Mouse (Mus musculus) lung, adult 10 weeks (tissue): ENCODE measurements around the gene Gdf11. TPM values are rescaled to one million over a fixed set of nuclear protein-coding genes. Genes with fewer than 3 reads are reported as not detected.

Experiments
- polyA plus RNA-seq: library from polyadenylated mRNA; stranded (reverse); fragments of 350-450 nt; fragmentation: Illumina TruSeq; extraction: RNeasy Lipid Tissue Mini Kit (QIAGEN cat#74804); gene quantifications from one replicate; pipeline ENCODE4 v1.2.3, GENCODE M21; 2014; ENCODE audit warnings: low read depth, low replicate concordance; ENCODE audit not compliant: insufficient read depth

Gene Gdf11
- 0.65 TPM for polyA plus RNA-seq

GRCm38 (mm10) chr10:128891296-128892094, at the start of gene Gdf11:
Gene Gdf11, minus strand, starts transcription at chr10:128891718.

DNA sequence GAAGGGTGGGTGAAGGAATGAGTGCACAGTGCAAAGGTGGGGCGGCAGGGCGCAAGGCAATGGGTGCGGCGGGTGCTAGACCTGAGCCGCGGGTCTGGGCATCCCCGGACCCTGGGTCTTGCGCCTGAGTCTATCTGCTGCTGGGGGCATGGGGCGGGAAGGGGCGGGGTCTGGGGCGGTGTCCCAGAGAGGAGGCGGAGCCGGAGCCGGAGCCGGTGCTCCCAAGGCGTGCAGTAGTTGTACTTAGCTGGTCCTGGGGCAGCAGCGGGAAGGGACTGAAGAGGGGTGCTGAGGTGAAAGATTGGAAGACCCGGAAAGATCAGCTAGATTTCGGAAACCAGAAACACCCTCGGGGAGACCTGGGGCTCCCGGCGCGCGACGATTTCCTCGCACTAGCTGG, 42.1 kb upstream of the Gdf11 start, which contains the start of gene Itga7:
Itga7 (plus strand) TSS at position 245 of the 400 bp plus-strand sequence.

DNA sequence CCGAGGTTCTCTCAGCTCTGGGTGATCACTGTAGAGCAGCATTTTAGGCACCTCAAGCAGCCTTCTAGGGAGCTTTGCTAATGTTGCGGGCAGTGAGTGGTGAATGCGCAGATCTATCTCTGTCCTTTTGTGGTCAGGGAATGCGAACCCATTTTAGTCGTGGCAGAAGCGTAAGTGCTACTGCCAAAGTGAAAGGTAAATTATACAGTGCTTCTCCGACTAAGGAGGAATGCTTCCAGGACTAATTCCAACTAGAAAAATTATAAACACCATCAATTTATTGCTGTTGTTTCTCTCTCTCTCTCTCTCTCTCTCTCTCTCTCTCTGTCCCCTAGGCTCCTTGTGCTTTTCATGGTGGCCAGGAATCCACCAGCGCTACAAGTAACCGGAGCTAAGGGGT, 32.4 kb upstream of the Gdf11 start, which contains the start of gene Bloc1s1:
Bloc1s1 (minus strand) TSS at position 101 of the 400 bp plus-strand sequence.

DNA sequence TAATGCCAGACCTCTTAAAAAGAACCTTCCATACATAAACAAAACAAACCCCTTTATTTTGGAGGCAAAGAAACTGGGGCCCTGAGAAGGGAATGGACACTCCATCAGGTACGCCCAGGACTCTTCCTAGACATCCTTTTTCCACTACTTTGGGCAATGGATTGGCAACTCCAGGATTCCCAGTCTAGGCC, 31.2 kb upstream of the Gdf11 start, which contains the start of gene Rdh5:
Rdh5 (minus strand) TSS at position 67 of the 191 bp plus-strand sequence.

DNA sequence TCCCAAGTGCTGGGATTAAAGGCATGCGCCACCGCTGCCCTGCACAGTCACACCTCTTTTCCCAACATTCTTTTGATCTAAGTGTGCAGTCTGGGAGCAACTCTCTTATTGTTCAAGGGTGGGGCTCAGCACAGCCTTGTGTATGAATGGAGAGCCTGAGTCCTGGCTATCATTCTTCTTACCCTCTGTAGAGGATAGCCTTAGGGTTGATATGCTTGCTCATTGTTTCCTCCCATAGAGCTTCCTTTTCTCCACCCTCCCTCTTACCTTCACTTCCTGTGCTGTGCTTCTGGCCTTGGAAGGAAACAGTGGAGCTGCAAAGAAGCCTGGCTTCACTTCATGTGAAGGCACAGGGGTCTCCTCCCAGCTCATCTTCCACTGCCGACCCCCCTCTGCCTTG, 9.2 kb upstream of the Gdf11 start, which contains the start of gene Cd63:
Cd63 (plus strand) TSS at position 292 of the 400 bp plus-strand sequence.

Other genes with a start within 250 kb of the Gdf11 start
- 0.86 TPM for gene Ikzf4, start 245.7 kb downstream of the Gdf11 start, polyA plus RNA-seq
- gene Suox, start 217.6 kb downstream of the Gdf11 start, polyA plus RNA-seq, result 10.1 TPM
- 55.5 TPM for gene Rab5b, start 195.5 kb downstream of the Gdf11 start, polyA plus RNA-seq
- 0.31 TPM for gene Pmel, start 187.5 kb downstream of the Gdf11 start, polyA plus RNA-seq
- gene Cdk2, start 186.7 kb downstream of the Gdf11 start, polyA plus RNA-seq, result 11.7 TPM
- gene Dgka, start 146.9 kb downstream of the Gdf11 start, polyA plus RNA-seq, result 19.2 TPM
- gene Pym1, start 143.8 kb downstream of the Gdf11 start, polyA plus RNA-seq, result 25.4 TPM
- 10.5 TPM for gene Mmp19, start 100.8 kb downstream of the Gdf11 start, polyA plus RNA-seq
- gene Dnajc14, start 87.7 kb downstream of the Gdf11 start, polyA plus RNA-seq, result 37.5 TPM
- 6.7 TPM for gene Tmem198b, start 87.3 kb downstream of the Gdf11 start, polyA plus RNA-seq
- gene Sarnp, start 74.4 kb downstream of the Gdf11 start, polyA plus RNA-seq, result 97.3 TPM
- gene Ormdl2, start 70.1 kb downstream of the Gdf11 start, polyA plus RNA-seq, result 65.0 TPM
- gene Cd63, start 9.3 kb upstream of the Gdf11 start, polyA plus RNA-seq, result 322 TPM
- 6.0 TPM for gene Rdh5, start 31.2 kb upstream of the Gdf11 start, polyA plus RNA-seq
- gene Bloc1s1, start 32.3 kb upstream of the Gdf11 start, polyA plus RNA-seq, result 331 TPM
- gene Itga7, start 42.1 kb upstream of the Gdf11 start, polyA plus RNA-seq, result 14.2 TPM
- gene Mettl7b, start 69.3 kb upstream of the Gdf11 start, polyA plus RNA-seq, result not detected
- not detected for gene Olfr9, start 97.7 kb upstream of the Gdf11 start, polyA plus RNA-seq
- not detected for gene Olfr763, start 119.1 kb upstream of the Gdf11 start, polyA plus RNA-seq
- not detected for gene Olfr764-ps1, start 148.2 kb upstream of the Gdf11 start, polyA plus RNA-seq
- gene Olfr765, start 158.3 kb upstream of the Gdf11 start, polyA plus RNA-seq, result not detected
- gene Olfr766-ps1, start 177.3 kb upstream of the Gdf11 start, polyA plus RNA-seq, result not detected
- gene Olfr767, start 191.2 kb upstream of the Gdf11 start, polyA plus RNA-seq, result not detected
- not detected for gene Olfr768, start 207.7 kb upstream of the Gdf11 start, polyA plus RNA-seq
- not detected for gene Olfr769, start 226.1 kb upstream of the Gdf11 start, polyA plus RNA-seq
- not detected for gene Olfr770, start 247.3 kb upstream of the Gdf11 start, polyA plus RNA-seq